Mouse (Mus musculus) testis, adult 2 months (tissue): ENCODE results near the gene Vps33b.

ENCODE experiments used
- CTCF ChIP-seq: fragments of 200-500 bp; IDR thresholded peaks from 2 replicates; pipeline ENCODE4 v1.5.1; 2012; ENCODE audit warnings: low read depth, mild to moderate bottlenecking, inconsistent platforms, low read length, moderate library complexity; ENCODE audit not compliant: control insufficient read depth, insufficient read depth, insufficient replicate concordance
- POLR2A ChIP-seq: fragments of 200-500 bp; IDR thresholded peaks from 2 replicates; pipeline ENCODE4 v1.6.1; 2012; ENCODE audit warnings: low read depth, mild to moderate bottlenecking, inconsistent platforms, low read length, moderate library complexity; ENCODE audit not compliant: control insufficient read depth

DNA sequence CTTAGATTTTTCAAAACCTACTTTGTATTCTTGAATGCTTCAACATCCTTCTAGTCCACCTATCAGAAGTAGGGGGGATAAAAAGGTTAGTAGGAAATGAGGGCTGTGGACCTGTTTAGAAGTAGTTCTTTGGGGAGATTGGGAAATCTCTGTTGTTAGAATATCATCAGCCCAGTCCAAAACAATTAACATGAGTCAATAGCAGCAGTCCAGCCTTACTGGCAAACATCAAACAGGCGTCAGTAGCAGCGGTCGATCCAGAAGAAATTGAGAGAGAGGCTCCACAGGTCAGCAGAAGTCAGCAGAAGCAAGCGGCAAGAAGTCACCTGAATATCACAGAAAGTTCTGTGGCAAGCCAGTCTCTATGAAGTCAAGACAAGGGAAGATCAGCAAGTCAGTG lies 24.6 kb upstream of the Vps33b start:
- TF ChIP-seq POLR2A = no peak
- TF ChIP-seq CTCF = no peak
